Mouse (Mus musculus): ENCODE measurements around the gene C730034F03Rik.
"Not testable (repeated sequence)": the region's sequence is repeated elsewhere in the genome, so short reads cannot be mapped to it uniquely, and the experiment has no call there.

C730034F03Rik gene

DNA sequence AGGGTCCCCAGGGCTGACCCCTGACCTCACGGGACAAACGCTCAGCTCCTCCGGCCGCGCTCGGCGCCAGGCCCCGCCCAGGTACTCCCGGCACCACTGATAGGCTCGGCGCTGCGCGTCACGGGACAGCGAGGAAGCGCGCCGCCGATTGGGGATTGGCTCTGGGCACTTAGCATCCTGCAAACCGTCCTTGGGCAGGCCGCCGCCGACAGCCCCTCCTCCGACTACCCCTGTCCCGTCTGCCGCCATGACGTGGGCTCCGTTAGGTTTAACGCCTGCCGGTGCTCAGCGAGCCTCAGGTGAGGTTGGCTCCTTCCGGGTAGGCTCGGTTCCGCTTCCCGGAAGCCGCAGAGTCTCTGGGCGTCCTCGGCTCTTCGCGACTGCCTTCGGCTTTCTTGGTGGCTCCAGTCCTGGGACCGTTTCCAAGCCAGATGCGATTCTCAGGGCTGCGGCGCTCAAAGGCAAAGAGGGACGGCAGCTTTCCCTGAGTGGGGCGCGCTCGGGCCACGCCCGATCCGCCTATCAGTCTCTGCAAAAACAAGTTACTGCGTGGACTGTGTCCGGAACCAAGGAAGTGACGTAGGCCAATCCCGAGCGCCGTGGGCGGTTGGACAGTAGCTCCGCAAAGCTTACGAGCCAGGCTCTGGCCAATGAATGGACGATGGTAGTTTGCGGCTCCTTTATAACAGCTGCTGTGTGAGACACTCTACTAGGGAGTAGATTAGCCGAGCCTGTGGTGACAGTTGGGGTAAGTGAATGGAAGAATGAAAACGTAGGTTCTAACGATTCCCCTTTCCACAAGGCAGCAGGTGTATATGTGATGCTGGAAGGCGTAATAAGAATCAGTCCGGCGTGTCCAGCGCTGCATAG lies at the start of gene C730034F03Rik, which contains the start of the genes Gm44502 and Chkb:
TSS of gene C730034F03Rik (plus strand) at position 238 of the 870 bp plus-strand sequence.
TSS of gene Gm44502 (minus strand) at position 345 of the 870 bp plus-strand sequence.
TSS of gene Chkb (minus strand) at position 557 of the 870 bp plus-strand sequence.
- peak; percentile 90 for DNase-seq (ENCODE audit: low spot score)

- no peak for DNase-seq (ENCODE audit: low spot score)
Observed at GRCm38 (mm10) chr15:89384617-89385016, 44.8 kb upstream of the C730034F03Rik start, which contains the start of gene Klhdc7b. Gene Klhdc7b (plus strand): TSS chr15:89384917.

DNA sequence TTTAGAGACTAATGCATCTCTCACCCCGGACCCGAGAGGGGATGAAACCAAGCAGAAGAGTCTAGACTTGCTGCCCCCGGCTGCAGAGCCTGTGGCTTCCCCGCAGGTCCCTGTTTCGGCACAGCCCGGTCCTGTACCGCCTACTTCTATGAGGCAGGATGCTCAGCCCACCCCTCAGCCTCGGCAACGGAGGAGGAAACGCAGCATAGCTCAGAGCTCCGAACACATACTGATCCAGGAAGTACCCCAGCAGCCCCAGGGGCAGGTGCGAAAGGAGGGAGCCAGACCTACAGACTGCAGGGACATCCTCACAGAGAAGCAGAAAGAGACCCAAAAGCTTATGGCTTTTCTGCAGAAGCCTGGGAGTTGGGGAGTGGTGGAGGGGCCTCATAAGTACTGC lies 42.3 kb upstream of the C730034F03Rik start:
- no peak for DNase-seq (ENCODE audit: low spot score)

GRCm38 (mm10) chr15:89390081-89390480 lies 39.3 kb upstream of the C730034F03Rik start:
- DNase-seq (ENCODE audit: low spot score): no peak

DNA sequence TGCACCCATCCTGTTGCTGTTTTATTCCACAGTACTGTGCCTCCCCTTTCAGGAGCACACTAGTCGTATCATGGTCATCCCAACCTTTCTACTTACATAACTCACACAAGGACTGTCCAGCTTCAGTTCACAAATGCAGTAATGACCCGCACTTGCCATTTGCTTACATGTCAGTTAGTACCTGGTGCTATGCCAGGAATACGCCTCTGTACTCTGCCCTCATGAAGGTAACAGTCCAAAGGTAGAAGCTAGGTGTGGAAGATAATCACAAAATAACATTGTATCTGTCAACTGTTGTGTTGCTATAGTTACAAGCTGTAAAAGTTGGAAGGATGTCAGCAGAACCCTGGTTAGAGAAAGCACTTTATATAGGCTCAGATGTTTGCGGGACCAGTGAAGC lies 32.5 kb upstream of the C730034F03Rik start:
- DNase-seq (ENCODE audit: low spot score): no peak

DNA sequence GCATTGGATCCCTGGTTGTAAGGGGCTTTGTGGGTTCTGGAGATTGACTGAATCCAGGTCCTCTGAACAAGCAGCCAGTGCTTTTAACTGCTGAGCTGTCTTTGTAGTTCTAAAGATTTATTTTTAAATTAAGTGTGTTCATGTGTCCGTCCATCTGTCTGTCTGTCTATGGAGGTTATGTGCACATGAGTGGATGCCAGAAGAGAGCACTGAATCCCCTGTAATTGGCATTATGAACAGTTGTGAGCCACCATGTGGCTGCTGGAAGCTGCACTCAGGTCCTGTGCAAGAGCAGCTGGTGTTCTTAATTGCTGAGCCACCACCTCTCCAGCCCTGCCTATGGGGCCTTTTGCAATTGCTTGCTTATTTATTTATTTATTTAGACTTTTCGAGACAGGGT lies 31.2 kb upstream of the C730034F03Rik start:
- DNase-seq (ENCODE audit: low spot score): no peak

DNA sequence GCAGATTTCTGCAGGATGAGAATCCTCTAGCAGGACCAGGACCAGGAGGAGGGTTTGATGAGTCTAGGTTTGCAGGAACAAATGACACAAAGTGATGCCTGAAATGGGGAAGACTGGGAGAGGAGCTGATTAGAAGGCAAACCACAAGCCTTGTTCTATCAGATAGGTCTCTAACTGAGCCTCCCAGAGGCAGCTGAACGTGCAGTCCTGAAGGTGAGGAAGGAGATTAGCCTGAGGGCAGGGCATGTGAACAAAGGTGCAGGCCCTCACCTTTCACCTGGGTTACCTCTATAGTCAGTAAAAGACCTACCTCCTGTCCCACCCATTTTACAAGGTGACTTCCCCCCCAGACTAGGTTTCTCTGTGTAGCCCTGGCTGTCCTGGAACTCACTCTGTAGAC lies 29.7 kb upstream of the C730034F03Rik start:
- DNase-seq (ENCODE audit: low spot score): no peak

DNA sequence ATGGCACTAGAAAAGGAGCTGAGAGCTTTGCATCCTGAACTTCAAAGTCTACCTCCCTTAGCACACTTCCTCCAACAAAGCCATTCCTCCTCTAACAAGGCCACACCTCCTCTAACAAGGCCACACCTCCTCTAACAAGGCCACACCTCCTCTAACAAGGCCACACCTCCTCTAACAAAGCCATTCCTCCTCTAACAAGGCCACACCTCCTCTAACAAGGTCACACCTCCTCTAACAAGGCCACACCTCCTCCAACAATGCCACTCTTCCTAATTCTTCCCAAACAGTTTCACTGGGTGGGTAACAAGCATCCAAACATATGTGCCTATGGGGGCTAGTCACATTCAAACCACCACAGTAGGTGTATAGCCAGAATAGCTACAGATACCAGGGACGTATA lies 26.9 kb upstream of the C730034F03Rik start:
- DNase-seq (ENCODE audit: low spot score): no peak

DNA sequence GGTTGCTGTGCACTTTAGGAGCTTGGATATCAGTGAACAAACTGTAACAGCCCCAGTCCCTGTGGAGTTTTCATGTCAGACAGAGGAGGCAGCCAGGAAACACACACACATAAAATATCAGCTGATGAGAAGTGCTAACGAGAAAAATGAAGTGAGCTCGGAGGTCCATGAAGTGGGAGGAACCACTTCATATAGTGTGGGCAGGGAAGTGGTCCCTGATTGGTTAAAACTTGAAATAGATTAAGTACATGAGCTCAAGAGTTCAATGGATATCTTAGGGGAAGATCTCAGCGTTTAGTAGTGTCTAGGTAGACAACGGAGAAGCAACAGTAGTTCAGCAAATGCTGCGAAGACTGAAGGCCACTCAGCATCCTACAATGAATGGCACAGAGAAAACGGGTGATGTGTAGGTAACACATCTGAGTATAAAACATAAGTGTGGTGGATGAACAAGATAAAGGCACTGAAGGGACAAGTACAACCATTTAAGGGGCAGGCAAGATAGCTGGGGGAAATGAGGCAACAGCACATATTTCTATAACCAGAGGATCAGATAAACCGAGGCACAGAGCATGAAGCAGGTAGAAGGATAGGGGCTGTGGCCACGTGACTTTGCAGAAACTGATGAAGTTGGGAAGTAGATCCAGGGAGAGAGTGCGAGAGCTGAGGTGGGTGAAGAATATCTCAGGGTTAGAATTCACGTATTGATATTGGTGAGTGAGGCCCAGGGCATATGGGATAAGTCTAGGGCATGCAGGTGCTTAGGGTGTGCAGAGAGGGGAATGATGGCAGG lies 24.4 kb upstream of the C730034F03Rik start:
- DNase-seq (ENCODE audit: low spot score): no peak

GRCm38 (mm10) chr15:89406691-89407090 lies 22.7 kb upstream of the C730034F03Rik start:
- DNase-seq (ENCODE audit: low spot score): no peak

GRCm38 (mm10) chr15:89410118-89410517 lies 19.3 kb upstream of the C730034F03Rik start, which contains the start of gene Syce3:
Gene Syce3 (minus strand): TSS chr15:89410503.
- DNase-seq (ENCODE audit: low spot score): no peak

DNA sequence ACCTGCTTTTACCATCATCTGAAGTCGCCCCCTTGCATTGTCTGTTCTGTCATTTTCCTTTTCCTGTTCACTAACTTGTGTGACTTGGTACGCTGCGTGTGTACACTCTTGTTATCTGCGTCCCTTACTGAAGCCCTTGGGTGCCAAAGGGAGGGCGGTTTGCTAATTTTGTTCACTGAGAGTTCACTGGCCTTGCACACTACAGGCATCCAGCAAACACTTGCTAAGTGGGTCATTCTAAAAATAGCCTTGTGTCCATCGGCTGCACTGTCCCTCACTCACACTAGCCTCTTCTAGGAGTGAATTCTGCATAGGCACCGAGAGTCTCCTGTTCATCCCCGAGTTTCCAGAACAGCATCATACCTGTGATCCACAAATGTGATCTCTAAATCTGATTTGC lies 14.1 kb upstream of the C730034F03Rik start:
- no peak for DNase-seq (ENCODE audit: low spot score)

DNA sequence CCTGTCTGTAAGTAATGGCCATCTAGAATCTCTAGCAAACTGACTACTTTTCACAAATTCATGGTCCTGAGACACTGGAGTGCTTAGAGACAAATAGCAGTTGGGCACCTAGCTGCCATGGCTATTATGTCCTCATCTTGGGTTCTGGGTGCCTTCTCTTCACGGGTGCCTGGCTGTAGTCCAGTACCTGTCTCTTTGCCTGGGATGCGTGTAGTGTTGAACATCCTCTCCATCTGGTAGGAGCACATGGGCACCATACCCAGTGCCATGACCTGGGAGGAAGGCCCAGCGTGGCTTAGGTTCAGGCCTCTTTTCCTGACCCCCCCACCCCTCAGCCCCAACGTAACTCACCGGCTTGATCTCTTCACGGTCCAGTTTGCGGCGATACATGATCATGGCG lies 7.5 kb upstream of the C730034F03Rik start:
- DNase-seq (ENCODE audit: low spot score): no peak

- DNase-seq (ENCODE audit: low spot score): no peak
Observed at GRCm38 (mm10) chr15:89424621-89425020, 4.8 kb upstream of the C730034F03Rik start.

DNA sequence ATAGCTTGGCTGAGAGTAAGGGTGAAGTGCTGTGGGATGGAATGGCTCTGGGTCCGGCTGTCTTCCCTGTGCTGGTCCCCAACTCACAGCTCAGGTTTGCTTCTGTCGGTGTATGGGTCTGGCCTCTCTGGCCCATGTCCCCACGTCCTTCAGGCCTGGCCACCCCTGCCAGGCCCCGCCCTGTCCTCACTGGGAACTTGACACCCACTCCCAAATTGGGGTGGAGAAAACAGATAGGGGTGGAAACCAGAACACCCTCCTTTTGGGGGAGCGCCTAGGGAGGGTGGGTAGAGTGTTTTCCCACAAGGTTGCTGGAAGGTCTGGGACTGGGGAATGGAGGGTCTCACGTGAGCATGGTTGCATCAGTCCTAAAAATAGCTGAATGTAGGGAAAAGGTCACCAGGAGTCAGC lies 3.7 kb upstream of the C730034F03Rik start, which contains the start of gene Cpt1b:
TSS of gene Cpt1b (minus strand) at position 153 of the 411 bp plus-strand sequence.
- no peak for DNase-seq (ENCODE audit: low spot score)

GRCm38 (mm10) chr15:89426716-89427115 lies 2.7 kb upstream of the C730034F03Rik start:
- DNase-seq (ENCODE audit: low spot score): no peak

GRCm38 (mm10) chr15:89428136-89428790 lies 1.1 kb upstream of the C730034F03Rik start:
- DNase-seq (ENCODE audit: low spot score): no peak

GRCm38 (mm10) chr15:89428821-89429351 lies 503 bp upstream of the C730034F03Rik start:
- no peak for DNase-seq (ENCODE audit: low spot score)

DNA sequence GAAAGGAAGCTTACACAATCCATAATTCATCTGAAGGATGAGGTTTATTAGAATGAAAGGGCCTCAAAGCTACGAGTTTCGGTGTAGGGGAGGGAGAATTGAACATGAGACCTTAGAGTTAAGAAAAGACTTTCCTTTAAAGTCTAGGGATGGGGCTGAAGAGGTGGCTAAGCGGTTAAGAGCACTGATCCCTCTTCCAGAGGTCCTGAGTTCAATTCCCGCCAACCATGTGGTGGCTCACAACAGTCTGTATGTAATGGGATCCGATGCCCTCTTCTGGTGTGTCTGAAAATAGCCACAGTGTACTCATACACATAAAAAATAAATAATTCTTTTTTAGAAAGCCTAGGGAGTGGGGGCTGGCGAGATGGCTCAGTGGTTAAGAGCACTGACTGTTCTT lies 952 bp downstream of the C730034F03Rik start:
- DNase-seq (ENCODE audit: low spot score): no peak

DNA sequence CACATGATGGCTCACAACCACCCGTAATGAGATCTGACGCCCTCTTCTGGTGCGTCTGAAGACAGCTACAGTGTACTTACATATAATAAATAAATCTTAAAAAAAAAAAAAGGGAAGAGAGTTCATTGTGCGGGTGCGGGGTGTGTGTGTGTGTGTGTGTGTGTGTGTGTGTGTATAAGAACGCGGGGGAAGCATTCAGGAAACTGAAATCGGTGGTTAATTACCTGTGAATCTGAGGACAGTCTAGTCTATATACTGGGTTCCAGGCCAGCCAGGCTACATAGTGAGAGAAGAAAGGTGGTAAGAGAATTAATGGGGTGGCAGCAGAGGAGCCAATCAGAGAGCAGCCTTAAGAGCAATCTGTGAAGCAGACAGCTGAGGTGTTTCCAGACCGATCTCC lies 1.4 kb downstream of the C730034F03Rik start:
- not testable (repeated sequence) for DNase-seq (ENCODE audit: low spot score)

GRCm38 (mm10) chr15:89431271-89431670 lies 1.9 kb downstream of the C730034F03Rik start:
- DNase-seq (ENCODE audit: low spot score): no peak

DNA sequence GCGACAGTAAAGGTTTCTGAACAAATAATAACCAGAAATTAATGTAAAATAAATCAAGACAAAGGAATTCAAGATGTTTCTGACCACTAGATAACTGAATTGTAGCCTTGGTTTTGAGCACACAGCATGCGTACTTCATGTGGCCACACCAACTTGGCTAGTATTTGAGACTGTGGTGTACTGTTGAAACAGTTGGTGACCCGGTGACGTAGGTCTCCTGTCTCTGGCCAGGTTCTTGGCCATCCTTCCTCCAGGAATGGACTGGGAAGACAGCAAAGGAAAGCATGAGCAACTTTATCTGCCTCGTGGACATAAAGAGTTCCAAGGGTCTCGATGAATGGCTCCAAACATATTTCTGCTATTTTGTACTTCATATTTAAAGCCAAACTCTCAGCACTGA lies 2.4 kb downstream of the C730034F03Rik start:
- no peak for DNase-seq (ENCODE audit: low spot score)
